Mouse (Mus musculus): ENCODE data around the gene Pim3. TPM values are rescaled to one million over a fixed set of nuclear protein-coding genes. Genes with fewer than 3 reads are reported as not detected.
A peak's percentile ranks its signal among the peaks of the same experiment; 100 is the strongest.

The Pim3 gene
- polyA plus RNA-seq, 1 experiment from 2014 or later = 30.1 TPM

- 74% methylated on average over 4 of the region's 4 CpGs for WGBS
- no peak for ATAC-seq (ENCODE audit: low FRiP score)
- H3K4me2 ChIP-seq = no peak overlapping the region
Measured at GRCm38 (mm10) chr15:88882851-88883250, 20.9 kb downstream of the Pim3 start.

DNA sequence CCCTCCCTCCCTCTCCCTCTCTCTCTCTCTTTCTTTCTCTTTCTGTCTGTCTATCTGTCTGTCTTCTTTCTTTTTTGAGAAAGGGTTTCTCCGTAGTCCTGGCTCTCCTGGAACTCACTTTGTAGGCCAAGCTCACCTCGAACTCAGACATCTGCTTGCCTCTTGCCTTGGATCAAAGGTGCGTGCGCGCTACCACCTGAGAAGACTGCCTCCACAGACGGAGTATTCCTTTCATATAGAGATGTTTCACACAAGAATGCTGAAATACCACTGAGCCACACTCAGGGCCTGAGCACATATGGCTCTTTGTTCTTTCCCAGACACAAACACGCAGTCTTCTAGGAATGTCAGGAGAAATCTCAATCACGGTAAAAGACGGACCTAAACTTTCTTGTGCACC is 21.4 kb downstream of the Pim3 start:
- ATAC-seq (ENCODE audit: low FRiP score) (no peak), DNase-seq (ENCODE audit: low spot score, missing footprints) (no peak)
- Histone ChIP-seq H3K27me3 (ENCODE audit: control insufficient read depth, insufficient read depth, low read length) (no peaks in the 10 kb centered on the region), H3K9ac (ENCODE audit: low read length) (no peak overlapping the region), H3K4me1 (ENCODE audit: control insufficient read depth, insufficient read depth, low read length) (no peaks in the 10 kb centered on the region), H3K9me3 (ENCODE audit: control insufficient read depth, low read length) (no peaks in the 10 kb centered on the region), H3K27ac (ENCODE audit: low read depth, low read length) (no peak overlapping the region), H3K4me3 (ENCODE audit: low read depth, low read length) (no peak overlapping the region), H3K36me3 (ENCODE audit: control insufficient read depth, insufficient read depth, low read length) (no peaks in the 10 kb centered on the region), H3K4me2 (no peak overlapping the region)
- 85% methylated on average over 9 of the region's 9 CpGs for WGBS

More at GRCm38 (mm10) chr15:88882851-88883250, 20.9 kb downstream of the Pim3 start:
- H3K9me3 ChIP-seq (ENCODE audit: control insufficient read depth, low read length) = no peaks in the 10 kb centered on the region
- no peaks in the 10 kb centered on the region for H3K27me3 ChIP-seq (ENCODE audit: control insufficient read depth, insufficient read depth, low read length)
- no peaks in the 10 kb centered on the region for H3K4me1 ChIP-seq (ENCODE audit: control insufficient read depth, insufficient read depth, low read length)
- H3K9ac ChIP-seq (ENCODE audit: low read length) = no peak overlapping the region
- no peak overlapping the region for H3K27ac ChIP-seq (ENCODE audit: low read depth, low read length)
- DNase-seq (ENCODE audit: low spot score, missing footprints) = no peak
- H3K36me3 ChIP-seq (ENCODE audit: control insufficient read depth, insufficient read depth, low read length) = no peaks in the 10 kb centered on the region
- no peak overlapping the region for H3K4me3 ChIP-seq (ENCODE audit: low read depth, low read length)

- Histone ChIP-seq H3K9ac (ENCODE audit: low read length) (no peak overlapping the region), H3K36me3 (ENCODE audit: control insufficient read depth, insufficient read depth, low read length) (no peaks in the 10 kb centered on the region), H3K4me1 (ENCODE audit: control insufficient read depth, insufficient read depth, low read length) (no peaks in the 10 kb centered on the region), H3K27me3 (ENCODE audit: control insufficient read depth, insufficient read depth, low read length) (peaks cover 2% of the 10 kb centered on the region; the same call in 1 of the 2 replicates), H3K4me2 (no peak overlapping the region), H3K9me3 (ENCODE audit: control insufficient read depth, low read length) (no peaks in the 10 kb centered on the region), H3K27ac (ENCODE audit: low read depth, low read length) (no peak overlapping the region), H3K4me3 (ENCODE audit: low read depth, low read length) (no peak overlapping the region)
- no peak for ATAC-seq (ENCODE audit: low FRiP score)
- WGBS = 88% methylated on average over 6 of the region's 6 CpGs
- DNase-seq (ENCODE audit: low spot score, missing footprints) = no peak
Measured at GRCm38 (mm10) chr15:88885376-88885775, 23.4 kb downstream of the Pim3 start.

DNA sequence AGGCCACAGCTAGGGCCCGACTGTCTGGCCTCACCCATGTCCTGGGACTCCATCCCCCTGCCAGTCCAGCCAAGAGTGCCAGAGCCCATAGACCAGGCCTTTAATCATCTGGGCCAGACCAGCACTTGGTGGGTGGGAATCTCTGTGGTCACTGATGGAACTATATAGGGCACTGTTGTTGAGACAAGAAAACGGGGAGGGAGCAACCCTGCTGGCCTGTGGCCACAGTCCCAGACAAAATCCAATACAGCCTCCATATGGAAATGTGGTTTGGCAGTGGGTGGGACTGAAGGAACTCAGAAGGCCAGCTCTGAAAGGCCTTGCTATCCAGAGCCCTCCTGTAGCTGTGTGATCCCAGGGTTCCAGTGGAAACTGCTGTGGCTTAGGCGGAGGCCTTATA is 27.0 kb downstream of the Pim3 start:
- DNase-seq (ENCODE audit: low spot score, missing footprints) = no peak
- Histone ChIP-seq H3K4me1 (ENCODE audit: control insufficient read depth, insufficient read depth, low read length) (peaks cover 6% of the 10 kb centered on the region; the same call in 1 of the 2 replicates), H3K4me3 (ENCODE audit: low read depth, low read length) (no peak overlapping the region), H3K9ac (ENCODE audit: low read length) (no peak overlapping the region), H3K27ac (ENCODE audit: low read depth, low read length) (no peak overlapping the region), H3K4me2 (no peak overlapping the region), H3K27me3 (ENCODE audit: control insufficient read depth, insufficient read depth, low read length) (peaks cover 2% of the 10 kb centered on the region; the same call in 1 of the 2 replicates), H3K9me3 (ENCODE audit: control insufficient read depth, low read length) (no peaks in the 10 kb centered on the region), H3K36me3 (ENCODE audit: control insufficient read depth, insufficient read depth, low read length) (no peaks in the 10 kb centered on the region)
- WGBS = 85% methylated on average over 3 of the region's 3 CpGs
- no peak for ATAC-seq (ENCODE audit: low FRiP score)

DNA sequence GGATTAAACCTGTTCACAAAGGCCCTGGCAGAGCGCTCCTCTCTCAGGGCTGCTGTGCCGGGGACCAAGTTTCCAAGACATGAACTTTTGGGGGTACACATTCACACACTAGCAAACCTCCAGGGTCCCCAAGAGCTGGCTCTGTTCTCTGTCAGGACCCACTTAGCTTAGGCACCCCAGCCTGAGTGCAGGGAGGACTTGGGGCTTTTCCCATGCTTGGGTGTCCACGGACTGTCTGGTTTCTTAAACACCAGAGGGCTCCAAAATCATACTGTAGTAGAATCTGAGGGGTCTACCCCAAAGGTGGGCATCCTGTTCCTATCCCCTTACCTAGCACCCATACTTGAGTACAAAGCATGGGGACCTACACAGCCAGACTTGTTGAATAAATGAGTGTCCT is 28.0 kb downstream of the Pim3 start:
- peak overlapping the region; percentile 87 for H3K4me2 ChIP-seq
- H3K4me3 ChIP-seq (ENCODE audit: low read depth, low read length) = peak overlapping the region; percentile 44; the same call in 1 of the 2 replicates
- ATAC-seq (ENCODE audit: low FRiP score) (no peak), DNase-seq (ENCODE audit: low spot score, missing footprints) (peak; percentile 84)
- no peak overlapping the region for H3K27ac ChIP-seq (ENCODE audit: low read depth, low read length)
- H3K9ac ChIP-seq (ENCODE audit: low read length) = no peak overlapping the region
- no peaks in the 10 kb centered on the region for H3K36me3 ChIP-seq (ENCODE audit: control insufficient read depth, insufficient read depth, low read length)
- no peaks in the 10 kb centered on the region for H3K9me3 ChIP-seq (ENCODE audit: control insufficient read depth, low read length)
- peaks cover 2% of the 10 kb centered on the region; the same call in 1 of the 2 replicates for H3K27me3 ChIP-seq (ENCODE audit: control insufficient read depth, insufficient read depth, low read length)
- H3K4me1 ChIP-seq (ENCODE audit: control insufficient read depth, insufficient read depth, low read length) = peaks cover 6% of the 10 kb centered on the region; the same call in 1 of the 2 replicates
- WGBS = 71% methylated on average over 3 of the region's 3 CpGs

GRCm38 (mm10) chr15:88890751-88891675 is 29.0 kb downstream of the Pim3 start:
- H3K4me2 ChIP-seq = peak overlapping the region; percentile 87
- peak overlapping the region; percentile 64 for H3K9ac ChIP-seq (ENCODE audit: low read length)
- 2% methylated on average over 39 of the region's 41 CpGs for WGBS
- peaks cover 2% of the 10 kb centered on the region; the same call in 1 of the 2 replicates for H3K27me3 ChIP-seq (ENCODE audit: control insufficient read depth, insufficient read depth, low read length)
- no peaks in the 10 kb centered on the region for H3K36me3 ChIP-seq (ENCODE audit: control insufficient read depth, insufficient read depth, low read length)
- H3K4me1 ChIP-seq (ENCODE audit: control insufficient read depth, insufficient read depth, low read length) = peaks cover 6% of the 10 kb centered on the region; the same call in 1 of the 2 replicates
- DNase-seq (ENCODE audit: low spot score, missing footprints) = peak; percentile 95
- H3K27ac ChIP-seq (ENCODE audit: low read depth, low read length) = no peak overlapping the region
- peak overlapping the region; percentile 44 for H3K4me3 ChIP-seq (ENCODE audit: low read depth, low read length)
- peak; percentile 92 for ATAC-seq (ENCODE audit: low FRiP score)
- H3K9me3 ChIP-seq (ENCODE audit: control insufficient read depth, low read length) = no peaks in the 10 kb centered on the region

GRCm38 (mm10) chr15:88891676-88892040 is 29.7 kb downstream of the Pim3 start:
- no peak for ATAC-seq (ENCODE audit: low FRiP score)
- Histone ChIP-seq H3K27me3 (ENCODE audit: control insufficient read depth, insufficient read depth, low read length) (peaks cover 2% of the 10 kb centered on the region; the same call in 1 of the 2 replicates), H3K4me3 (ENCODE audit: low read depth, low read length) (no peak overlapping the region), H3K9ac (ENCODE audit: low read length) (no peak overlapping the region), H3K4me1 (ENCODE audit: control insufficient read depth, insufficient read depth, low read length) (peaks cover 6% of the 10 kb centered on the region; the same call in 1 of the 2 replicates), H3K36me3 (ENCODE audit: control insufficient read depth, insufficient read depth, low read length) (no peaks in the 10 kb centered on the region), H3K4me2 (no peak overlapping the region), H3K9me3 (ENCODE audit: control insufficient read depth, low read length) (no peaks in the 10 kb centered on the region), H3K27ac (ENCODE audit: low read depth, low read length) (no peak overlapping the region)
- DNase-seq (ENCODE audit: low spot score, missing footprints) = peak; percentile 85
- 68% methylated on average over 8 of the region's 8 CpGs for WGBS

- WGBS = 86% methylated on average over 1 of the region's 1 CpGs
- H3K27ac ChIP-seq (ENCODE audit: low read depth, low read length) = no peak overlapping the region
- ATAC-seq (ENCODE audit: low FRiP score) = no peak
Measured at GRCm38 (mm10) chr15:88892252-88892651, 30.3 kb downstream of the Pim3 start.

DNA sequence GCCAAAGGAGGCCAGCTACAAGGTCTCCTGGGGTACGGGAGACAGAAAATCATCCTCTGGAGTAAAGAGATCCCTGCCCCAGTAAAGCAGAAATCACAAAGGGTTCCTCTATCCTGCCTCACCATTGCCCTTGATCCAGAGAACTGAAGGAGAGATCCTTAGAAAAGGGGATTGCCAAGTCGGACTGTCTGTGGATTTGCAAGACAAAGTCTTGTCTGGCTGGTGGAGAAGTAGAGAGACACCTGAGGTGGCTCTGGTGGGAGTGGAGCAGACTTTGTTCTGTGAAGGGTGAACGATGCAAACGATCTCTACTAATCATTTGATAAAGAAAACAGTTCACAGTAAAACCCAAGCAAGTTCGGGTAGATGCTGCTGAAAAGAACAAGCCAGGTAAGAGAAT is 30.9 kb downstream of the Pim3 start:
- WGBS = 86% methylated on average over 5 of the region's 5 CpGs
- H3K4me3 ChIP-seq (ENCODE audit: low read depth, low read length) = no peak overlapping the region
- H3K9ac ChIP-seq (ENCODE audit: low read length) = no peak overlapping the region
- peak; percentile 12 for DNase-seq (ENCODE audit: low spot score, missing footprints)
- H3K4me2 ChIP-seq = no peak overlapping the region
- no peaks in the 10 kb centered on the region for H3K9me3 ChIP-seq (ENCODE audit: control insufficient read depth, low read length)
- peaks cover 6% of the 10 kb centered on the region; the same call in 1 of the 2 replicates for H3K4me1 ChIP-seq (ENCODE audit: control insufficient read depth, insufficient read depth, low read length)
- no peaks in the 10 kb centered on the region for H3K36me3 ChIP-seq (ENCODE audit: control insufficient read depth, insufficient read depth, low read length)
- H3K27me3 ChIP-seq (ENCODE audit: control insufficient read depth, insufficient read depth, low read length) = peaks cover 2% of the 10 kb centered on the region; the same call in 1 of the 2 replicates
- no peak overlapping the region for H3K27ac ChIP-seq (ENCODE audit: low read depth, low read length)
- ATAC-seq (ENCODE audit: low FRiP score) = no peak

More at GRCm38 (mm10) chr15:88892252-88892651, 30.3 kb downstream of the Pim3 start:
- Histone ChIP-seq H3K4me3 (ENCODE audit: low read depth, low read length) (no peak overlapping the region), H3K36me3 (ENCODE audit: control insufficient read depth, insufficient read depth, low read length) (no peaks in the 10 kb centered on the region), H3K4me1 (ENCODE audit: control insufficient read depth, insufficient read depth, low read length) (peaks cover 6% of the 10 kb centered on the region; the same call in 1 of the 2 replicates), H3K4me2 (no peak overlapping the region), H3K9me3 (ENCODE audit: control insufficient read depth, low read length) (no peaks in the 10 kb centered on the region), H3K27me3 (ENCODE audit: control insufficient read depth, insufficient read depth, low read length) (peaks cover 2% of the 10 kb centered on the region; the same call in 1 of the 2 replicates), H3K9ac (ENCODE audit: low read length) (no peak overlapping the region)
- no peak for DNase-seq (ENCODE audit: low spot score, missing footprints)

Measured in midbrain, embryonic 11.5 days (tissue).